Mouse (Mus musculus): ENCODE results near the gene Aph1b.

DNA sequence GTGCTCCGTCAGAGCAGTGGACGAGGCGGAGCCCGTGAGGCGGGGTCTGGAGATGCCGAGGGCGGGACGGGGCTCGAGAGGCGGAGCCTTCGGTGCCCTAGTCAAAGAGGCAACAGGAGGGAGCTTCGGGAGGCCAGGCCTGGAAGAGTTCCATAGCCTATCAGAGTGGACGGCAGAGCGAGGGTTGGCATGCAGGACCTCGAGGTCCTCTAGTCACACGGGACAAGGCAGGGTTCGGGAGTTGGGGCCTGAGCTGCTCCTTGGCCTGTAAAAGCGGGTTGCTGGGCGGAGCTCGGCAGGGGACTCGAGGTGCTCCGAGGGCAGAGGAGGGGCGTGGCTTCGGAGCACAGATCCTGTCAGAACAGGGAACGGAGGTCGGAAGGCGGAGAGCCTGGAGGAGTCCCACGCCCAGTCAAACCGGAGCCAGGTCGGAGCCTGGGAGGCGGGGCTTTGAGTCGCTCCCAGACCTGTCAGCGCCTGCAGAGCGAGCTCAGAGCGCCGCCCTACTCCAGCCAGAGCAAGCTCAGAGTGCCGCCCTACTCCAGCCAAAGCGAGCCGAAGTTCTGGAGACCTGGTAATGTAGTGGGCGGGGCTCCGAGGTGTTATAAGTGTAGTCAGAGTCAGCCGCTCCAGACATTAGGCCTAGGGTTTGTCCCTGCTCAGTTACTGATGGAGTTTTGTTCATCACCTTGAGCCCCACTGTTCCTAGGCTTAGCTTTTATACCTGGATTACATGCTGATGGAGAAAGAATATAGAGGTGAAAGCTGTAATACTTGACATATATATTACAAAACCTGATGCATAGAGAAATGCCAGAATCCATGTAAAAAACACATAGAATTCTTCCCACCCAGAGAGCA lies at the start of gene Aph1b:
- TF ChIP-seq CTCF (IDR thresholded peaks at IDR 0.05; ENCODE audit: borderline replicate concordance, extremely low read depth, insufficient read depth, insufficient read length) = no peak
- TF ChIP-seq POLR2A (IDR thresholded peaks at IDR 0.05; ENCODE audit: borderline replicate concordance, extremely low read depth, insufficient read depth, insufficient read length, poor library complexity, severe bottlenecking) = no peak; the same call in 1 of the 2 replicates

Measured in brain, embryonic 14.5 days (tissue).